Mouse (Mus musculus): ENCODE measurements around the gene Acsbg2. TPM values are rescaled to one million over a fixed set of nuclear protein-coding genes. Genes with fewer than 3 reads are reported as not detected.

Acsbg2 gene
- polyA plus RNA-seq, 1 experiment from 2014 or later = not detected

Other genes with a start within 250 kb of the Acsbg2 start
- 59.1 and 59.2 TPM in 2 replicates for gene Lonp1, start 247.6 kb downstream of the Acsbg2 start, polyA plus RNA-seq (2015; fragmentation: Nextera tagmentation; extraction: Ambion mirVana)
- 0.30 and 0.48 TPM in 2 replicates for gene Catsperd, start 246.3 kb downstream of the Acsbg2 start, polyA plus RNA-seq (2015; fragmentation: Nextera tagmentation; extraction: Ambion mirVana)
- gene Ranbp3, start 201.2 kb downstream of the Acsbg2 start, polyA plus RNA-seq (2015; fragmentation: Nextera tagmentation; extraction: Ambion mirVana) = 75.9 and 81.6 TPM in 2 replicates
- 437 and 463 TPM in 2 replicates for gene Ndufa11, start 156.7 kb downstream of the Acsbg2 start, polyA plus RNA-seq (2015; fragmentation: Nextera tagmentation; extraction: Ambion mirVana)
- 16.9 and 21.5 TPM in 2 replicates for gene Vmac, start 156.4 kb downstream of the Acsbg2 start, polyA plus RNA-seq (2015; fragmentation: Nextera tagmentation; extraction: Ambion mirVana)
- 13.3 and 14.7 TPM in 2 replicates for gene Nrtn, start 116.9 kb downstream of the Acsbg2 start, polyA plus RNA-seq (2015; fragmentation: Nextera tagmentation; extraction: Ambion mirVana)
- 40.1 and 48.2 TPM in 2 replicates for gene Dus3l, start 109.7 kb downstream of the Acsbg2 start, polyA plus RNA-seq (2015; fragmentation: Nextera tagmentation; extraction: Ambion mirVana)
- gene Prr22, start 104.2 kb downstream of the Acsbg2 start, polyA plus RNA-seq (2015; fragmentation: Nextera tagmentation; extraction: Ambion mirVana) = 1.3 and 1.4 TPM in 2 replicates
- 6.1 and 6.6 TPM in 2 replicates for gene Rfx2, start 43.4 kb downstream of the Acsbg2 start, polyA plus RNA-seq (2015; fragmentation: Nextera tagmentation; extraction: Ambion mirVana)
- gene 1700061G19Rik, start 1.0 kb upstream of the Acsbg2 start, polyA plus RNA-seq (2015; fragmentation: Nextera tagmentation; extraction: Ambion mirVana) = 0.31 and 0.63 TPM in 2 replicates
- gene Mllt1, start 61.0 kb upstream of the Acsbg2 start, polyA plus RNA-seq (2015; fragmentation: Nextera tagmentation; extraction: Ambion mirVana) = 39.8 and 43.7 TPM in 2 replicates
- 0.06 and 0.15 TPM in 2 replicates for gene Acer1, start 107.7 kb upstream of the Acsbg2 start, polyA plus RNA-seq (2015; fragmentation: Nextera tagmentation; extraction: Ambion mirVana)
- gene Clpp, start 115.9 kb upstream of the Acsbg2 start, polyA plus RNA-seq (2015; fragmentation: Nextera tagmentation; extraction: Ambion mirVana) = 144 and 147 TPM in 2 replicates
- 36.6 and 38.9 TPM in 2 replicates for gene Alkbh7, start 122.9 kb upstream of the Acsbg2 start, polyA plus RNA-seq (2015; fragmentation: Nextera tagmentation; extraction: Ambion mirVana)
- gene Pspn, start 125.6 kb upstream of the Acsbg2 start, polyA plus RNA-seq (2015; fragmentation: Nextera tagmentation; extraction: Ambion mirVana) = 0.32 and 0.43 TPM in 2 replicates
- gene Gtf2f1, start 136.8 kb upstream of the Acsbg2 start, polyA plus RNA-seq (2015; fragmentation: Nextera tagmentation; extraction: Ambion mirVana) = 58.2 and 61.1 TPM in 2 replicates
- 0.51 and 0.58 TPM in 2 replicates for gene Gm17949, start 137.0 kb upstream of the Acsbg2 start, polyA plus RNA-seq (2015; fragmentation: Nextera tagmentation; extraction: Ambion mirVana)
- gene Khsrp, start 157.1 kb upstream of the Acsbg2 start, polyA plus RNA-seq (2015; fragmentation: Nextera tagmentation; extraction: Ambion mirVana) = 39.4 and 41.0 TPM in 2 replicates
- gene Slc25a41, start 167.2 kb upstream of the Acsbg2 start, polyA plus RNA-seq (2015; fragmentation: Nextera tagmentation; extraction: Ambion mirVana) = not detected in 2 replicates
- 50.8 and 60.8 TPM in 2 replicates for gene Crb3, start 184.7 kb upstream of the Acsbg2 start, polyA plus RNA-seq (2015; fragmentation: Nextera tagmentation; extraction: Ambion mirVana)
- gene Slc25a23, start 185.4 kb upstream of the Acsbg2 start, polyA plus RNA-seq (2015; fragmentation: Nextera tagmentation; extraction: Ambion mirVana) = 8.7 and 10.0 TPM in 2 replicates
- 6.3 and 8.2 TPM in 2 replicates for gene Dennd1c, start 204.1 kb upstream of the Acsbg2 start, polyA plus RNA-seq (2015; fragmentation: Nextera tagmentation; extraction: Ambion mirVana)
- 20.3 and 23.9 TPM in 2 replicates for gene Tubb4a, start 213.3 kb upstream of the Acsbg2 start, polyA plus RNA-seq (2015; fragmentation: Nextera tagmentation; extraction: Ambion mirVana)
- gene Tnfsf9, start 230.9 kb upstream of the Acsbg2 start, polyA plus RNA-seq (2015; fragmentation: Nextera tagmentation; extraction: Ambion mirVana) = 9.5 and 10.1 TPM in 2 replicates

Measured in stomach, embryonic 15.5 days (tissue).